Mouse (Mus musculus) regulatory T cell (primary cell): ENCODE measurements around the gene Nop14.
"Not testable (repeated sequence)": the region's sequence is repeated elsewhere in the genome, so short reads cannot be mapped to it uniquely, and the experiment has no call there.

Experiments
- in situ Hi-C: fragments of 300-600 bp; cut with MboI, MseI; formaldehyde crosslinking; loops from one replicate; pipeline ENCODE4 v1.15.1; 2025; ENCODE audit warnings: high pct_unique_total_duplicates

Gene Nop14

DNA sequence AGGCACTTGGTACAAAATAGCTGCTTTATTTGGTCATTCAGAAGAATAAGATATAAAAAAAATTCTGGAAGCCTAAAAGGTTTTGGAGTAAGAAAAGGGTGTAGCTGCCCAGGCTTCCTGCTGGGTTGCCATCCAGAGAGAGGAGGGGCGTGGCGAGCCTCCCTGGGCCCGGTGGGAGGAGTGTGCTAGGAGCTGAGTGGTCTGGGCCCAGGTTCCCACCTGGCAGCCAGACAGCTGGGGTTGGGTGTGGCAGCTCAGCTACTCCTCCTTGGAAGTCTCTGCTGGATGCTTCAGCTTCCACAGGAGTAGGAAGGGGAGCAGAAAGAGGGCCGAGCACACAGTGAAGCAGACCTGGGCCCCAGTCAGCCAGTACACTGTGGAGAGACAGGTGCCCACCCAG lies 26.3 kb downstream of the Nop14 start:
- in situ Hi-C loops, result no loop called here

DNA sequence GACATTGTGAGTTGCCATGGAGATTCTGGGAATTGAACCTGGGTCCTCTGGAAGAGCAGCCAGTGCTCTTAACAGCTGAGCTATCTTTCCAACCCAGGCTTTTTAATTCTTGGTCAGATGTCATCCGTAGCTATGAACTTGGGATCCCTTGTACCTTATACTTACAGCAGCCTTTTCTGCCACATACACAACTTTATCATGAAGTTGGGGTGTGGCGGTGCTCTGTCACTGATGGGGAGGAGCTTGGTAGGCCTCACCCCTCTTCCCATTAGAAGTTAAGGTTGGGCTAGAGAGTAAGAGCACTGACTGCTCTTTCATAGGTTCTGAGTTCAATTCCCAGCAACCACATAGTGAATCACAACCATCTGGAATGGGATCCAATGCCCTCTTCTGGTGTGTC lies 27.0 kb downstream of the Nop14 start:
- in situ Hi-C loops, result no loop called here

DNA sequence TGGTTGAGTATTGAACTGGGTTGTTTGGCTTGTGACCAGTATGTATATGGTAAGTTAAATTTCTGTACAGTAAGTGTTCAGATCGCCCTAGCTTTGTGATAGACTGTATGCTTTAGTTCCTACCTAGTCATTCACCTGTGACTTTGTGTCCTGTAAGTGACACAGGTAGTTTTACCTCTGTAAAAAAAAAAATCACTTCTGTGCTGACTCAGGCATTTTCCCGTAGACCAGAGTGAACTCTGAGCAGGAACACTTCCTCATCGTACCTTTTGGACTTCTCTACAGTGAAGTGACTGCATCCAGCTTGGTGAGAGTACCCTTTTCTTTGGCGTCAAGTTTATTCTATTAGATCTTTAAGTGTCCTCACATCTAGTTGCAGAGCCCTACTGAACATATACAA lies 50.0 kb downstream of the Nop14 start:
- in situ Hi-C loops, result no loop called here

DNA sequence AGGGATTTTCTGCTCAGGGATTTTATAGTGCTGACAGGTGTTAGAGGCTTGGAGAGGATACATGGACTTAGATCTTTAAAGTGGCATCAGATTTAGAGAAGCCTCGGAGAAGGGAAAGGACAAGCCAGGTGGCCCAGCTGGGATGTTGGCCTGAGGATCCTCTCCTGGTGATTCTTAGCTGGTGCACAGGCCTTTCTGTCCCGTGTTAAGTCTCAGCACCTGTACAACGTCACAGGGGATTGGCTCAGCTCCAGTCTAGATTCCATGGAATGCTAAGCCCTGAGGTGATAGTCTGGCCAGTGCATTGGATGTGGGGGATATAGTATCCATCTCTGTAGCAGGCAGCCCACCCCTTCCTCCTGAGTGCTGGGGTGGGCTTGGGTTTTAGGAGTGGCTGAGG lies 51.7 kb downstream of the Nop14 start:
- in situ Hi-C loops, result no loop called here

DNA sequence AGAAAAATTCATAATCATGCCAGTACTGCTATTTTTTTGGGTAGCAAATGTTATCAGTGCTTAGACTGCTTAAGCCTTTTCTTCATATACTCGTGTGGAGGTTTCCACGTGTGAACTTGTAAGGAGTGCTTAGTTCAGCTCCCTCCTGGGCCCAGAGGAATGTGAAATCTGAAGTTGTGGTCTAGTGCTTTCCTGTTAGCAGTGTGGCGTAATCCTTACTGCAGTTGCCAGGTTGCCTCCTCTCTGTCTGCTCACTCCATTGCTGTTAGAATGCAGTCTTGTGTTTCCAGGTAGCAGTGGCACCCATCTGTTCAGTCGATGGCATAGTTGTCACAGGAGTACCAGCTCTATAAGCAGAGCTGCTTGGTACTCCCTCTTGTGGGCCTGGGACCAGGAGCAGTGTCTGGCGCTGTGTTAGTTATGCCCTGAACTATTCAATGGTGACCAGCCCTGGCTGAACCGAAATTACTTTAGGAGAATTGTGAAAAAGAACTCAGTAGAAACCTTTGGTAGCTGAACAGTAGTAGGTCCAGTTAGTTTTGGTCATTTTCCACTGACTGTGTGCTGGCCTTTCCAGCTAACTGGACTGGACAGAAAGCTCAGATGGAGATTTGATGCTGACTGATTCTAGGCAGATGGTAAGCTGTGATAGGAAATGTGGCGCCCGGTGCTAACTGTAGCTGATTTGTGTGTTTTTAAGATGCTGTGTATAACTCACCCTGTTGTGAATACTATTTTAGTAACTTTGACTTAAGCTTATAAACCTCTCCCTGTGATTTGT lies 52.7 kb downstream of the Nop14 start:
- in situ Hi-C loops, result no loop called here

DNA sequence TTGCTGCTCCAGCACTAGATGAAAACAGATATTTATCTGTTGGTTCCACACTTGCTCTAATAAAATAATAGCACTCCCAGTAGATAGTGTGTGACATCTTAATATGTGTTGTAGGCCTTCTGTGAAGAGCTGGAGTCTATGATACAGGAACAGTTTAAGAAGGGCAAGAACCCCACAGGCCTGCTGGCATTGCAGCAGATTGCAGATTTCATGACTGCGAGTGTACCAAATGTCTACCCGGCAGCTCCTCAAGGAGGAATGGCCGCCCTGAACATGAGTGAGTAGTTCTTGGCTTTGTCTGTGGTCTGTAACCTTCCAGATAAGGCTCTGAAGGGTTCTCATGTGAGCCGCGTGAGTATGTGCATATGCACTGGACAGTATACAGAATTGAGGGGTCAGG lies 55.4 kb downstream of the Nop14 start:
- in situ Hi-C loops, result no loop called here

DNA sequence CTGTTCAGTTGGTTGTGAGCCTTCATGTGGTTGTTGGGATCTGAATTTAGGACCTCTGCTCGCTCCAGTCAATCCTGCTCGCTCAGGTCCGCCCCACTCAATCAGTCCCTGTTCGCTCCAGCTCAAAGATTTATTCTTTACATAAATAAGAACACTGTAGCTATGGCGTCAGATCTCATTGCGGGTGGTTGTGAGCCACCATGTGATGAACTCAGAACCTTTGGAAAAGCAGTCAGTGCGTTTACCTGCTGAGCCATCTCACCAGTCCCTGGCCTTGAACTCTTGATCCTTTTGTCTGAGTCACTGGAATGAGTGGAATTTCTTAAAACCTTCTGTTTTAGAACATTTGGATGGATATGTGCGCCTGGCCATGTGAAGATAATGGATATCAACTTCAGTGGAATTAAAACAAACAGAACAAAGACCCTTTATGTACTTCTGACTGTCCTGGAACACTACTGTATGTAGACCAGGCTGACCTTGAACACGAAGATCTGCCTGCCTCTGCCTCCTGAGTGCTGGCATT lies 66.7 kb downstream of the Nop14 start:
- in situ Hi-C loops, result no loop called here

DNA sequence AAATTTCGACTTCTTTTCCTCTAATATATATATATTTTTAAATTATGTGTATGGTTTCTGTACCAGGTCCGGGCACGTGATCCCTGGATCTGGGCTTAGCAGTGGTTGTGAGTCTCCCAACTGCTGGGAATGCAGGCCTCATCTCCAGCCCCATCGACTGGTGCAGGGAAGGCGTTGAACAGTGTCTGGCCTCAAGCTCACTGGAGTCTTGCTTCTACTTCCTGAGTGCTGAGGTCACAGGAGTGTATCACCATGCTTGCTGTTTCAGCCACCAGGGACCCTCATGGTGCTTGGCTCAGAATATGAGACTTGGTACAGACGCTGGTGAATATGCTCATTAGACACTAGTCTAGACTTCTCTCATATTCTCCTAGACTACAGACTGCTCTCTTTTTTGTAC lies 67.3 kb downstream of the Nop14 start:
- in situ Hi-C loops, result no loop called here

DNA sequence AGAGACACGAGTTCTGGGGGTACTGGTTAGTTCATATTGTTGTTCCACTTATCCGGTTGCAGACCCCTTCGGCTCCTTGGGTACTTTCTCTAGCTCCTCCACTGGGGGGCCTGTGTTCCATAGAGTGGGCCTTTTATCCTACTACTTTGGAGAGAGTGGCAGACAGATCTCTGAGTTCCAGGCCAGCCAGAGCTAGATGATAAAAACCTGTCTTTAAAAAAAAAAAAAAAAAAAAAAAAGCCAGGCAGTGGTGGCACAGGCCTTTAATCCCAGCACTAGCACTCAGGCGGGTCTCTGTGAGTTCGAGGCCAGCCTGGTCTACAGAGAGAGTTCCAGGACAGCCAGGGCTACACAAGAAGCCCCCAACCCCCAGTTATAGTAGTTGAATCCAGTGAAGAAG lies 67.7 kb downstream of the Nop14 start:
- in situ Hi-C loops, result not testable (repeated sequence)

DNA sequence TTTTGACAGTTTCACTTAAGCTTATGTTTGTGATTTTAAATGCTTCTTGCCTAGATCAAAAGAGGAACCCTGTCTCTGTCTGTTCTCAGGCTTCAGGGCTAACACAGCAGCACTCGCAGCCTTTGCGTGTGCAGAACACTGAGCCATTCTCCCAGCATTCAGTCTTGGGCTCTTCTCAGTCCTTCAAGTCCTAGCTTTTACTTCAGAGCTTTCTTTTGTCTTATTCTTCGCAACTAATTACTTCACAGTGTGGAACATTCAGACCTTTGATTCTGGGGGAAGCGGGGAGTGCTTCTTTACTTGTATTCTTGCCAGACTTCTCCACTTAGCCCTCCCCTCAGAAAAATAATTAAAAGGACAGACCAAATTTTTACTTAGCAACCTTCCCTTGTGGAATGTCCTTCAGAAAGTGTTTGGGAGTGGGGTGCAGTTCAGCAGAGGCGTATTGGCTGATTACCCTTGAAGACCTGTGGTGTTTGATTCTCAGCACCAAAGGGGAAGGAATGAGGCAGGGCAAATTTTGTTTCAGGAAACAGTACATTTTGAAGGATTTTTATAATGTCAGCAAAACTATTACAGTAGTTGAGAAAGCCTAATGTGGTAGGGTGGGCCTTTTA lies 68.5 kb downstream of the Nop14 start:
- in situ Hi-C loops, result no loop called here

DNA sequence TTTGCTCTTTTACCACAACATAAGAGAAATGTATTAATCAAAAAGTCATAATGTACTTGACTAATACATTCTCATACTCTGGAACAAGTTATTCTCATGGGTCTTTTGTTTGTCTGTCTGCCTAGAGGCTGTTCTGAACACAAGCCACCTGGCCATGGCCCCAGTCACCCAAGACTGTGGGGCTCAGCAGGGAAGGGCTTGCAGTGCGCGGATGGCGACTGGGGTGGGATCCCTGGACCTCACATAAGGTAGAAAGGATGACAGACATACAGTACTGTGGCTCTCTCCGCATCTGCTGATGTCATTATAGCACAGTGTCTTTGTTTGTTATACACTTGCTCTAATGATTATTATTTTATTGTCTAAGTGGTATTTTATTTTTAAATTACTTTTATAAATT lies 69.2 kb downstream of the Nop14 start:
- in situ Hi-C loops, result no loop called here

DNA sequence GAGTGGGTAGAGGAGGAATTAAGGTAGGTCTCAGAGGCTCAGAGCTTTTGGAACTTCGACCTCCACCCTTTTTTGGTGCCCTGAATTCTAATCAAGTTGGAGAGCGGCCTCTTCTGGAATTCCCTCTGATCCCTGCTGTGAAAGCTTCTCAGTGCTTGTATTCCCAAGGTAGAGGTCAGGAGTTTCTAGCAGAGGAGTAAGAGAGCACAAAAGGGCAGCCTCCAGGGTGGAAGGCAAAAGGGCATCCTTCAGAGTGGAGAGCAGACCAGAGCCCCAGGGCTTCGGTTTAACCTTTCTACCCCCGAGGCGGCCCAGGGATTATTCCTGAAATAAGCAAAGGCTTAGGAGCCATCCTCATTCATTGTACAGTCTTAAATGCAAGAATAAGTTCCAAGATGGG lies 69.9 kb downstream of the Nop14 start:
- in situ Hi-C loops, result no loop called here
